Mouse (Mus musculus) megakaryocyte, embryonic 14.5 days (primary cell): Measurements from ENCODE around the gene Gja3.

Experiments used
- FLI1 ChIP-seq: IDR thresholded peaks from 2 replicates; pipeline ENCODE4 v1.6.1; 2012; ENCODE audit warnings: low read length, inconsistent platforms, mixed read lengths
- GATA1 ChIP-seq: IDR thresholded peaks from 3 replicates; pipeline ENCODE4 v1.6.1; 2012; ENCODE audit warnings: mixed read lengths, low read length, inconsistent platforms, borderline replicate concordance

GRCm38 (mm10) chr14:57043863-57044262, 14.0 kb downstream of the Gja3 start:
- no peak for TF ChIP-seq GATA1
- no peak for TF ChIP-seq FLI1
